Mouse (Mus musculus) G1E (cell line): ENCODE measurements around the gene Grem1.

ENCODE experiments used
- CTCF ChIP-seq: IDR thresholded peaks from 2 replicates; pipeline ENCODE4 v1.5.1; 2012; ENCODE audit warnings: low read depth, low read length, inconsistent platforms, mixed read lengths
- GATA1 ChIP-seq: IDR thresholded peaks from 2 replicates; pipeline ENCODE4 v1.6.1; 2012; ENCODE audit warnings: borderline replicate concordance, low read length, inconsistent platforms, mixed read lengths

DNA sequence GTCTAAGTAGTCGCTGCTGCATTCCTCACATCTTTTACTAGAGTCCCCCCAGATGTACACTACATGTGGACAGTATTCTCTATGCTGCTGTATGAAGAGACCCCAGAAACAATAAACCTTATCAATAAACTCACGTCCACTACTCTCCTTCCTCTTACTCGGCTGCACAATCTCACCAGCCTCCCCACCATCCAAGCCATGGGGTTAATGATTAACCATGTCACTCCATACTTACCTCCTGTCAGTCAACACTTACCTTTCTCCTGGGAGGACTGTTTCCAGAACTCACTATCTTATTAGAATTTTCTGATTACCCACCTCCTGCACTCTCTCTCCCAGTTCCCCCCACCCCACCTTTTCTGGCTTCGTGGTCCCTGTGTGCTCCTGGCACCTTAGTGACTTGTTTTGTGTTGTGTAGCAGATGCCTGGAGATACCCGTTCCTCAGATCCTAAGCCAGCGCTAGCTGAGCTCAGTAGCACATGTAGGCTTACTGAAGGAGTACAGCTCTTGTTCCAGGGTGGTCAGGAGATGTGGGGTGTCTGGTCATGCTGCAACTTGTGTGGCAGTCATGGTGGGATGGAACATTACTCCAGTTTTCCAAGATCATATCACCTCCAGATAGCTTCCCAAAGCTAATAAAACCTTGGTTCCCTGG, 15.8 kb upstream of the Grem1 start:
- TF ChIP-seq CTCF (no peak), GATA1 (no peak)
